Mouse (Mus musculus) heart, postnatal 14 days (tissue): ENCODE results near the gene Otop3. TPM values are rescaled to one million over a fixed set of nuclear protein-coding genes. Genes with fewer than 3 reads are reported as not detected.

Experiments
- DNase-seq, 2 experiments: peaks; one replicate each; pipeline ENCODE4 v3.0.0; 2021 to 2022
- intact Hi-C: fragments of 180-260 bp; cut with DNase I; formaldehyde crosslinking; loops from one replicate; pipeline ENCODE4 v1.15.1; 2025
- long read RNA-seq, 2 experiments: library from polyadenylated mRNA; stranded (forward); transcript quantifications; one replicate each; pipeline ENCODE4 v2.0.0; 2021
- total RNA-seq, 2 experiments: library from RNA; stranded (reverse); gene quantifications; 2 replicates each; pipeline ENCODE4 v1.2.3; 2021

Otop3 gene
- not detected for total RNA-seq
- long read RNA-seq, experiment 1, result 0 reads
- long read RNA-seq, experiment 2, result 0 reads

DNA sequence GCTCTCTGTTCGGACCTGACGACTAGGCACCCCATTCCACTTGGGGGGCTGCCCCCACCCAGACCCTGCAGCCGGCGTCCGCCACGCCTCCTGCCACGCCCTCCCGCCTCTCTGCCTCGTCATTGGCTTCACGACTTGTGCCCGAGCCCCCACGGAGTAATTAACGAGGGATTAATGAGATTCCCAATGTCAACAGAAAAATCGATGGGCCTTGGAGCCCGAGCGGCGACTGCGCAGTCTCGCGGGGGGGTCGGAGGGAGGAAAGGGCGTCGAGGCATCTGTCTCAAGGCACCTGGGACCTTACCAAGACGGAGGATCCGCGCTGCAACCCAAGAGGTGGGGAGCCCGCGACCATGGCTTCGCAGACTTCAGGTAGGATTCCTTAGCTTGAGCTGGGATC, at the start of gene Otop3:
Otop3 (plus strand) TSS at position 201 of the 400 bp plus-strand sequence.
- no peak for DNase-seq
- intact Hi-C loops, result no loop called here

DNA sequence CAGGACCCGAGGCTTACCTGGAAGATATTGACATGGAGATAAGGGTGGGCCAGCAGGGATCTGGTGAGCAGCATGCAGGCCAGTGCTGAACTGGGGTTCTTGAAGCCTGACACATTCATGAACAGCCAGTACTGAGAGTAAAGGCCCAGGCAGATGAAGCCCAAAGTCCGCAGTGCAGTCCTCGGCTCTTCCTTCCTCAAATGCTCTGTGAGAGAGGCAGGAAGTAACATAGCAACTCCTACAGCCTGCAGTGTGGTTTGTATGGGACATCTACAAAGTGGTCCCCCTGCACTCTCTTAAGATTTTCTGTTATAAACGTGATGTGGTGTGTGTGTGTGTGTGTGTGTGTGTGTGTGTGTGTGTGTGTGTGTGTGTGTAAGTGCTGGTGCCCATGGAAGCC, 49.2 kb upstream of the Otop3 start:
- no peak for DNase-seq
- intact Hi-C loops, result no loop called here

DNA sequence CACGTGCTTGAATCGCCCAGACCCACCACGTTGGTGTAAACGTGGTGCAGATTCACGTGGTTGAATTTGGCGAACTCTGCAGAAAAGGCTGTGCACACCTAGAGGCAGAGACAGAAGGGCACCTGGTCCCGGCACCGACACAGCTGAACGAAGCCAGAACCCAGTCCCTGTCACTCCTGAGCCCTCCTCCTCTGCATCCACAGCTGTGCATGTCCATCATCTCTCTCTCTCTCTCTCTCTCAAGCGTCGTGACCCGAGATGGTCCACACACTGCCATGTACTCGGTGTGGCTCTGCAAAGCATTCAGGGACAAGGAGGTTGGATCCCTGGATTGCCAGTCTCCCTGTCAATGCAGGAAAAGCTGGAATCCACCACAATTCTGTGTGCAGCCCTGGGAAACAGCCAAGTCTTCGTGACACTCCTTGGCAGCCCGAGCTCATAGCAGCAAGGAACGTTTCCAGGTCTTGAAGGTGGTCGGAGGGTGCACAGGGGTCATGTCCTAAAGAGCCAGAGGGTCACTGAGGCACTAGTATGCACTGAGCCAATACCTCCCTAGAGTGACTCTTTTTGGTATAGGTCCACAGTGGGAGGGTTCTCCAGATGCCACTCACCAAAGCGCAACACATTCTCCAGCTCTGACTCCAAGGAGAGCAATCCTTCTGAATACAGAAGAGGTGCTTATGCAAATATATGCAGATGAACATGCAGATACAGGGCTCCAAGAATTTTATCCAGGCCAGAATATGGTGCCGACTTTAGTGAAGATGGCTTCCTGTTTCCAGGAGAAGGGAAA, 48.1 kb upstream of the Otop3 start:
- intact Hi-C loops, result no loop called here
- no peak for DNase-seq

DNA sequence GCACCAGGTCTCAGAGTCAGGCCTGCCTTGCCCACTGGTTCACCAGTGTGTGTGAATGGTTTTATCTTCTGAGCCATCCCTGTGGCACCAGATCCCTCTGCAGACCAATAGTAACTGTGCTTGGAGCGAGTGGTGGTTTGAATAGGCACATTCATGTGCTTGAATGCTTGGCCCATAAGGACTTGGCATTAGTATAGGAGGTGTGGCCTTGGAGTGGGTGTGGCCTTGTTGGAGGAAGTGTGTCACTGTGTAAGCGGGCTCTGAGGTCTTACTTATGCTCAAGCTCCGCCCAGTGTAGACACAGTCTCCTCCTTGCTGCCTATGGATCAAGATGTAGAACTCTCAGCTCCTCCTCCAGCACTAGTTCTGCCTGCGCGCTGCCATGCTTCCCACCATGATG, 47.1 kb upstream of the Otop3 start:
- no peak for DNase-seq
- intact Hi-C loops, result no loop called here

DNA sequence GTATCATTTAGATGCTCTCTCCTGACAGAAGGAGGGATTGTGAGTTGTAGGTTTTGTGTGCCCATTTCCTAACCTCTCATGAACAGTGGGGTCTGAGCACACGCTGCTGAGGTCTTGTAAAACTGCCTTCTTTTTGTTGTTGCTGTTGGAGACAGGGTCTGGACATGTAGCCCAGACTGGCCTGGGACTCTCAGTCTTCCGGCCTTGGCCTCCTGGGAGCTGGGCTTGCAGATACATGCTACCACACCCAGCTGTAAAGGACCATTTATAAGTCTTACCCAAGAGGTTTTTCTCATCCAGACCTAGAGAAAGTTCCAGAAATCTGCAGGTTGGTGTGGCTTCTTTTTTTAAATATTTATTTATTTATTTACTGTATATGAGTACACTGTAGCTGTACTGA, 46.2 kb upstream of the Otop3 start:
- DNase-seq, result no peak

DNA sequence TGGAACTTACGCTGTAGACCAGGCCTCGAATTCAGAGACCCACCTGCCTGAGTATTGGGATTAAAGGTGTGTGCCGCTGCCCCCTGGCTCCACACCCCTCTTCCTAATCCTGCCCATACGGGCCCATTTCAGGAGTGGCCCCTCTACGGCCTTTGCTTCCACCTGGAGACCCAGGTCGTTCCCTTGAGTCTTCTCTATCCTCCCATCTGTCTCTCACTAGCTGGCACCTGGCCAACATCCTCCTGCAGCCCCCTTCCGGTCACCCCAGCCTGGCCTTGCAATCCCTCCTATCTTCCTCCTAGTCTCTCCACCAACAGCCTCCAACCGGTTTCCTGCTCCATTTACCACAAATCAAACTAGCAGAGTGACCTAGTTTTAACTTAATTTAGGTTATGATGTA, 44.6 kb upstream of the Otop3 start:
- DNase-seq, result no peak
- intact Hi-C loops, result no loop called here

More for the DNA sequence above, 46.2 kb upstream of the Otop3 start:
- intact Hi-C loops, result no loop called here

DNA sequence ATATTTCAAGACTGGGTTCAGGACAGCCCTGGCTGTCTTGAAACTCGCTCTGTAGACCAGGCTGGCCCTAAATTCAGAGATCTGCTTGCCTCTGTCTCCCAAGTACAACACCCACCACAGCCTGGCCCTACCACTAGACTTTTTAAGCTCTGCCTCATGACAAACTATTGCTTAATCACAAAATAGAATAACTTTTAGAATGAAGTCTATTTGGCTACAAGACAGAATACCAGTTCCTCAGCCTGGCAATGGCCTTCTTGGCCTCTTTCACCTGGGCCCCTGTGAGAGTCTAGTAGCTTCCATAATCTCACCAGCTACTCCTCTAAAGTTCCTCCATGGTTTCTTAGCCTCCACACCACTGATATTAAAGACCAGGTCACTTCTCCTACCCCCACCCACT, 44.2 kb upstream of the Otop3 start:
- no peak for DNase-seq
- intact Hi-C loops, result no loop called here

DNA sequence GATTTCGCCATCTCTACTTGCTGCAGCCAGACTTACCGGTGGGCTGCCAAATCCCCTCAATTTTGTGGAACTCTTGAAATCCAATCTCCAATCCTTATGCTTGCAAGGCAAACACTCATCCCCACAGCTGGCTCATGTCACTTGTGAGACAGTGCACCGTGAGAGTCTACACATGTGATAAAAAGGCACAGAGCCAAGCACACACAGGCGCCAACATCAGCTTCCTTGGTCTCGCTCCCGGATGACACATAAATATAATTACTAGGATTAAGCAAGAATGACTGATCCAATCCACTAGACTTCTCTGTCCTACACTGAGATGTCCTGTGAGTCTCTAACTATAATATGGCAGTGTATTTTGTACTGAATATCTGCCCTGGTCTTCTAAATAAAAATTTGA, 43.6 kb upstream of the Otop3 start:
- intact Hi-C loops, result no loop called here
- peak; percentile 79 to 84 for DNase-seq

DNA sequence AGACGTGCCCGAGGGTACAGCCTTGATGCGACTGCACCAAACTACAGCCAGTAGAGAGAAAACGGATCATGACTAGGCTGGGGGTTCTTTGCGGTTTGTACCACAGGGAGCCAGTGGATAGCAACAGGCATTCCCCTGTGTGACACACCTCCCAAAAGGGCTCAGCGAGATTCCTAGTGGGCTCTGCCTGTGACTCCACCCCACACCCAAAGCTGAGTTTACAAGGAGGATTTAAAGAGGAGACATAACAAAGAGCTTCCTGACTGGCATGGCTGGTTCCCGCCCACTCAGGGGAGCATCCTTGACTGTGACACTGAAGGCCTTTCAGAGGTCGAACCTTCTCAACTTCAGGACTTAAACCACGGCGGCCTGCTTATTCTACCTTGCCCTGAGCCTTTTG, 43.0 kb upstream of the Otop3 start:
- no peak for DNase-seq
- intact Hi-C loops, result no loop called here

DNA sequence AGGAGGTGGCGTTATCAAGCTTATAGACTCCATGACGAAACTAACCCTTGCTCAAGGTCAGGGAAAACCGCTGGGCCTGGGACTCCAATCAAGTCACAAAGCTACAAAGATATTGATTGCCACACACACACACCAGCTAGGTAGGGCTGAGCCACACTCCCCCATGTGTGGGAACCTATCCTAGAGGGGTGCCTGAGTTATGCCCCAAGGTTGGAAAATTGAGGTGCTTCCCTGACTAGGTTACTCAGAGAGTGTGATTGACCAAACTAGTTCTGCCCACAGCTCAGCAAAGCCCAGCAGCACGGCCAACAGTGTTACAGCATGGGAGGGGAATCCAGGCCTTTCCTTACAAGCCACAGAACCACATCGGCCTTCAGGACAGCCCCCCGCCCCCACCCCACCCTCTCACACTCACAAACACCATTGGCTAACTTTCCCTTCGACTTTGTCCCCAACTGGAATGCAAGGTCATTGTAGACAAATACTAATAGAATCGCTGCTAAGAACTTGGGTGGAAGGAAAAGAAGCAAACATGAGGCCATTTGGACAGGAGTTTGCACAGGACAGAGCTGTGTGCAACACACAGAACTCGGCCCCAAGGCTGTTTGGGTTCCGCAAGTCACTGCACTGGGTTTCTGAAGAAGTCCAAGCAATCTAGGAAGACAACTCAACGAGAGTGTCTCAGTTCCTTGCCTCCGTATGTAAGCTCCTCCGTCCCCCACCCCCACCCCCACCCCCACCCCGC, 41.7 kb upstream of the Otop3 start:
- DNase-seq, result no peak
- intact Hi-C loops, result no loop called here

DNA sequence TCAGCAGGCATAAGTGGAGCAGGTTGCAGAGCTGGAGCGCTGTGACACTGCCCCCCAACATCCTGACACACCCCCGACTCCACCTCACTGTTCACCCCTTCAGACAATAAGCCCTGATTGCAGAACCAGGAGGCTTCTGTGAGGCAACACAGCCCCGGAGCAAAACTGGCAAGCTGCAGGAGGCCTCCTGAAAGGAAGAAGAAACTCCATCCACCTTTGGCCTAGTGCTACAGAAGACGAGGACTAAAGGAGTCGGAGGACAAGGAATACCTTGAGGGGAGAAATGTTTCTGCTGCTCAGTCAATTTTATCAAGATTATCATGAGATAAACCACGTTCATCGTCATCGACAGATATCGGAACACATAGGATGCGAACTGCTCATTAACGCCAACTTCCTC, 38.6 kb upstream of the Otop3 start:
- no peak for DNase-seq
- intact Hi-C loops, result no loop called here

DNA sequence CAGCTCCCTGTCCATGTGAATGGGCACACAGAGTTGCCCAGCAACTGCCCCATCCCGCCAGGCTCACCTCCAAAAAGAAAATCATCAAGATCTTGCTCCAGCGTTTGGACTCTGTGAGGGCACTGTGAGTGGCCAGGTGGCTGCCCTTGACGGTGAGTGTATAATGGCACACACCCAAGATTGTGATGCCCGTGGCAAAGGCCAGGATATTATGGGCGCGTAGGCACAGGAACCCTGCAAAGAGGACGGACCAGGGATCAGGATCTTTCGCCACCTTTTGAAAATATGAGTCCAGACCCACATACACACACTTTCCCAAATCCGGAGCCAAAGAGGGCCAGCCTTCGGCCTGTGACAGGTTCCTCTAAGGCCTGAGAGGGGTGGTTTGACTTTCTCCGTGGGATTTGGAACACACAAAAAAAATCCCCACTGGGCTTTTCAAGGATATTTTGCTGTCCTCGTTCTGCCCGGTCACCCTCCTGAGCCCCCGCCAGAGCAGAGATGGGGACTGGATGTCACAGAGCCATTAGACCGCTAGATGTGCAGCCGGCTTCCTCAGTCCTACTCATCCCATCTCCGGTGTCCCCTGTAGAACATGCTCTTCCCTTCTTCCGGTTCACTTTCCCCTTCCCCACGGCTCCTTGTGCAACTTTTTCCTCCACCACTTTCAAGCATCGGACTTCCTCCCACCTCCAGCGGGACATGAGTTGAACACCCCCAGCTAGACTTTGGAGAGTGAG, 37.9 kb upstream of the Otop3 start:
- intact Hi-C loops, result no loop called here

DNA sequence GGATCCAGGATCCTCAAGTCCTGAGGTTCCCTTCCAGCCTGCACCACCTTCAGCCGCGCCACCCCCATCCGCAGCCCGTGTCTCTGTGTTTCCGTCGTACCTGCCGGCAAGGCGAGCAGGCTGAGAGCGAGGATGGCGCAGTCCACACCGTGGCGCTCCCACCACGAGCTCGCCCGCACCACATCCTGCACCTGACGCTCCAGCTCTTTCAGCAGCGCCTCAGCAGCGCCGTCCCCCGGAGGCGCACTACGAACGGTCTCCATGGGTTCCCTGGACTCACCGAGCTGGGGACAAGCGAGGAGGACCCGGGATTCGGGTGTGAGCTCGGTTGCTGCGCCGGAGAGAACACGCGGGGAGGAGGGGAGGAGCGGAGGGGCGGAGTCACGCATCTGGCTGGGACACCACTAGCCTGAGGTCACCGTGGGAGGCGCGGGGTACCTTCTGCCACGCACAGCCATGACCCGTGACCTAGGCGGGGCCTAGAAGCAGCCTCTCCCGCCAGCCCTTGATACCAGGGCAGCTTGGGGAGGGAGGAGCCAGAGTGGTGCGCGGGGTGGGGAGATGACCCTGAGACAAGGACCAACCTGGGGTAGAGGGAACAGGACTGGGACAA, 37.2 kb upstream of the Otop3 start, which contains the start of gene Fads6:
Fads6 (minus strand) TSS at position 450 of the 613 bp plus-strand sequence.
- intact Hi-C loops, result no loop called here
- DNase-seq, result peak; percentile 39 to 56

More for the DNA sequence above, 37.9 kb upstream of the Otop3 start:
- no peak for DNase-seq

DNA sequence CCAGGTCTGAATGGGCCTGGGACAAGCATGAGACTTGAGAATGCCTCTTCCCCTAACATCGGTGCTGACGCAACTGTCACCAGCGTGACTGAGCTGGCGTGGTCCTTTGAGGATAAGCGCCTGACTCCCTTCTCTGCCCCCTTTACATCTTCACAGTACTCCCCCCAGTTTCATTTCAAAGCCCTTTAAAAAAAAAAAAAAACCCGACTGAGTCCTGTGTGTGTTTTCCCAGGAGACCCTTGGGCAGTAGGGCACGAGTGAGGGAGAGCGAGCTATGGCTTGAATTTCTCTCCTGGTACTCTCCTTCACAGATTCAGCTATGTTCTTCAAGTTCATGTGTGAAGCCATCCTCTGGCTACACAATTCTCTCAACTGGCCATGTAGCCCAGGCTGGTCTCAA, 36.4 kb upstream of the Otop3 start:
- DNase-seq, result no peak
- intact Hi-C loops, result no loop called here

DNA sequence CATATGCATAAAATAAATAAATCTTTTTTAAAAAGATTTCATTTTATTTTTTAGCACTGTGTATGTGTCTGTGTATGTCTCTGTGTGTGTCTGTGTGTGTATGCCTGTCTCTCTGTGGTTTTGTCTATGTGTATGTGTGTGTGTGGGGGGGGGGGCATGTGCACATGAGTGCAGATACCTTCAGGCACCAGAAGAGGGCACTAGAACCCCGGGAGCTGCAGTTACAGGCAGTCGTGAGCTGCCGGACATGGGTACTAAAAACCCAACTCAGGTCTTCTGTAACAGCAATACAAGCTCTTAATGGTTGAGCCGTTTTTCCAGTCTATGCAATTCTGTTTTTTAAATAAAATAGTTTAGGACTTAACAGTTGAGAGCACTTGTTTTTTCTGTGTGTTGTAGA, 33.8 kb upstream of the Otop3 start:
- DNase-seq, result no peak
- intact Hi-C loops, result no loop called here

DNA sequence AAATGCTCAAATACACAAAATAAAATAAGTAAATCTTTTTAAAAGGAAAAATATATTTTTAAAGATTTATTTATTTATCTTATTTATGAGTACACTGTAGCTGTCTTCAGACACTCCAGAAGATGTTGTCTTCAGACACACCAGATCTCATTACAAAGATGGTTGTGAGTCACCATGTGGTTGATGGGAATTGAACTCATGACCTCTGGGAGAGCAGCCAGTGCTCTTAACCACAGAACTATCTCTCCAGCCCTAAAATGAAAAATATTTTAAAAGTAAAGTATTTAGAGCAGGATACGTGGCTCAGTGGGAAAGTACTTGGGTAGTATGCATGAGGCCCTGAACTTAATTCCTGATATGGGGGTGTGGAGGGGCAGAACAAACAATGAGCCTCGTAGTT, 33.2 kb upstream of the Otop3 start:
- intact Hi-C loops, result no loop called here
- no peak for DNase-seq

DNA sequence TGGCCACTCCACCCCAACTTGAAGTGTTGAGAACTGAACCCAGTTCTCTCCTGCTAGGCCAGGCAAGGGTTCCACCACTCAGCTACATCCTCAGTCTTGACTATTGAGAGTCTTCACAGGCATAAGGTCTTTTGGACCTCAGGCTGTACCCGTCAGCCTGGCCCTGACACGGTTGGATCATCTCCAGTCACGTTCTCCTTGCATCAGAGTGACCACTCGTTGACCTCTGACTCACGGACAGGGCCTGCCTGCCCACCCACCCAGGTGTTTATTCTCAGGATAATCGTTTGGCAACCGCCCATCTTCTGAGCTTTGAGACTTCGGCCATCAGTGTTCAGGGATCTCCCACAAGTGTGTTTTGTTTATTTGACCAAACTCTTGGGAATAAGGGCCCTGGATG, 31.4 kb upstream of the Otop3 start:
- intact Hi-C loops, result no loop called here
- DNase-seq, result no peak

DNA sequence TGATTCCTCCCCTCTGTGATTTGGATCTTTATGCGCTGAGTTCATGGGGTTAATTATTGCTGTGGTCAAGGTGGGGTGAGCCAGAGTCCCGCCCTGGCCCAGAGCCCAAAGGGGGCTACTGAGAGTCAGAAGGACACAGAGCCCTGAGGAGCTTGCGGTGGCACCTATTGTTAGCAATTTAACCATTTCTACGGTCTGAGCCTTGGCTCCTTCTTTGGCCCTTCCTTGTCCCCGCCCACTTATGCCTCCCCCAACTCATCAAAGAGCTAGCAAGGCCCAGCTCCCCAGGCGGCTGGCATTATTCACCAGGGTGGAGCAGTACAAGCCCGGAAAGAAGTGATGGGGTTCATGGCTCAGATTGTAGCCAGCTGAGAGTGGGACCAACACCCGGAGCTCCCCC, 27.7 kb upstream of the Otop3 start, which contains the start of gene Otop2:
Otop2 (plus strand) TSS at position 301 of the 400 bp plus-strand sequence.
- intact Hi-C loops, result no loop called here
- DNase-seq, result no peak

DNA sequence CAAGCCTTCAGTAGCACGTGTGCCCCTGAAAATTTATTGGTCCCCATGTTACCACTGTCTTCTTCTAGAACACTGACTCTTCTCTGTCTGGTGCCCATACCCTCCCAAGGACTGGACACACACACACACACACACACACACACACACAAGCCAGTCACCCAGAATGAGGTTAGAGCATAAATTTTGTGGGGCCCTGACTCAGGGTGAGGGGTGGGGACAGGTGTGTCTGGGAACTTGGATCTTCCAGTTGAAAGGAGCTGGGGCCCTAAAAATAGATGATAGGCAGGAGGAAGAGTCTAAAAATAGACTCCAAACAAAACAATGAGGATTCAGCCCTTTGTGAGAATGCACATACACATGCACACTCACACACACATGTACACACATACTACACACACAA, 25.8 kb upstream of the Otop3 start:
- intact Hi-C loops, result no loop called here
- DNase-seq, result no peak

DNA sequence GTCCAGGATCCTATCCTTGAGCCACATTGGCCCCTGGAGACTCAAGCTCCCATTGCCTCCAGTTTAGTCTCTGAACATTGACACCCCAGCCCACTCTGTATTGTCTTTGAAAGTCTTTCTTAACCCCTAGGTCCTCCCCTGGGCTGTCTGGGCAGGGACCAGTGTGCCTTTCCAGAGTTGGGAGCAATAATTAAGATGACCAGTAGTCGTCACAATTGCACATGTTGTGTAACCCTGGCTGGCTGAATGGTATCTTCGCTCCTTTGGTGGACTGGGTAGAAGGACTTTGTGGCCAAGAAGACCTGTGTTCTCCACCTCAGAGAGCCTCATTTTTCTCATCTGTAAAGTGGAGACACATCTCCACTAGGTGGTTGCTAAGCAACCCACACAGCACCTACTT, 20.3 kb upstream of the Otop3 start:
- DNase-seq, result no peak
- intact Hi-C loops, result no loop called here

DNA sequence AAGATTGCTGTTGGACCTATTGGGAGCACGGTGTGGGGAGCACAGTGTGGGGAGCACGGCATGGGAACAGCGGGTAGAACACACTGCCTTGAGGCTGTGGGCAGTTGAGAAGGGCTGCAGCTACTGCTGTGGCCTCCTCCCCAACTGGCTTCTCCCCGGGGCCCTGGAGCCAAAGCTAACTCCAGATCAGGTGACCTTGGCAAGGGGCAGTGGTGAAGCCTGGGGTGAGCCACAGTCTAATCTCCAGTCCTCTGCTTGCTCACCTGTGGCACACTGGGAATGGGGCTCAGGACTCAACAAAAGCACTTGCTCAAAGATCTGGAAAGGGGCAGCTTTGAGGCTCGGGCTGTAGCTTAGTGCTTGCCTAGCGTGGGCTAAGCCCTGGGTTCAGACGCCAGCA, 17.3 kb upstream of the Otop3 start:
- DNase-seq, result no peak
- intact Hi-C loops, result no loop called here
